Mouse (Mus musculus) frontal cortex, postnatal 36 days (tissue): ENCODE measurements around the gene Zan.
"Not testable (repeated sequence)": the region's sequence is repeated elsewhere in the genome, so short reads cannot be mapped to it uniquely, and the experiment has no call there.

ENCODE experiments used
- DNase-seq, 2 experiments: peaks; one replicate each; pipeline ENCODE4 v3.0.0; 2022; ENCODE audit warnings: low spot score in 2 of 2

The Zan gene

DNA sequence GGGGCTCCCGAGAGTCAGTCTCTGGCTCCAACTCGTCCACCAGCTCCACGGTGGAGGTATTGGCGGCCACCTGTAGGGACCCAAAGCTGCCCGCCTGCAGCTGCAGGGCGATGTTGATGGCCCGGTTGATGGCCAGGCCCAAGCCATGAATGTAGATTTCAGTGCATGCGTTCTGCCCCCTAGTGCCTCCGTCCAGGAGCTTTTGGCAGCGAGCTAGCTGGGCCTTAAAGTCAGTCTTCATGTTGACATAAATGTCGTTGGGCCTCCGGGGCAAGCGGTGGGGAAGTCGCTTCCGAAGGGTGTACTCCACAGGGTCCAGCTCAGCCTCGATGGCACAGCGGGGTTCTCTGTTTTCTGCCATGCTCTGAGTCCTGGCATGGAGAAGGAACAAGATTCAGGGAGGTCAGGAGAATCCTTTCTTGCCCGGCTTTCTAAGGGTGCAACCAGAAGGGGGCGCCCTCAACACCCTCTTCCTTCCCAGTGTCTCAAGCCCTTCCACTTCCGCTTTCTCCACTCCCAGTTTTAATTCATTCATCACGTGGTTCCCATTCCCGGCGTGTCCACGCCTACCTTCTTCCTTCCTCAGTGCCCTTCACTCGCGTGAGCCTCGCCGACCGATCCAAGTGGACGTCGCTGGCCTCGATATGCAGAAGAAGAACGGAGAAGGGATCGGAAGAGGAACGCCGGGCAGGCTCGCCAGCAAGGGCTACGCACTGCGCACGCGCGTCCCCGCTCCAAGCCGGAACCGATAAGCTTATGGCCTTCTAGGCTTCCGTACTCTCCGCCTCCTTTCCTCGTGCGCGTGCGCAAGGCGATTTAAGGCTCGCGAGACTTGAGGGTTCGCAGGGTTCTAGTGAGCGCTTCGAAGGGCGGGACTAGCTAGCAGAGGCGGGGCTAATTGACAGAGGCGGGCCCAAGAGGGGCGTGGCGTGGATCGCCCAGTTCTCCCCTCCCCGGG is 25.1 kb upstream of the Zan start, which contains the start of gene Pop7:
TSS of gene Pop7 (minus strand) at position 810 of the 958 bp plus-strand sequence.
- DNase-seq, result peak; percentile 100

DNA sequence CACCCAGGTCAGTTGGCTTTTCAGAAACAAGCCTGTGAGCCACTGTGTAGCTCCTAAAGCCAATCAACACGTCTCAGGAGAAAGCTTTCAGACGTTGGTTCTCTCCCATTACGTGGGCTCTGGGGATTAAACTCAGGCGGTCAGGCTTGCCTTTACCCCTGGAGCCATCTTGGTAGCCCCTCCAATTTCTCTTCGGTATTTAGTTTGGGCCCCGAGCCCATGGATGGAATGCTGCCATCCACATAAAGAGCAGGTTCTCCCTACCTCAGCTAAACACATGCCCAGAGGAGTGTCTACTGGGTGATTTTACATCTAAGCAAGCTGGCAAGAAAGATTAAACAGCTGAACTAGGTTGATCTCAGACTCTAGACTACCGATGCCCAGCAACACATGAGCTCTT is 23.3 kb upstream of the Zan start:
- no peak for DNase-seq

GRCm38 (mm10) chr5:137493831-137494230 is 17.0 kb upstream of the Zan start:
- DNase-seq, result no peak

DNA sequence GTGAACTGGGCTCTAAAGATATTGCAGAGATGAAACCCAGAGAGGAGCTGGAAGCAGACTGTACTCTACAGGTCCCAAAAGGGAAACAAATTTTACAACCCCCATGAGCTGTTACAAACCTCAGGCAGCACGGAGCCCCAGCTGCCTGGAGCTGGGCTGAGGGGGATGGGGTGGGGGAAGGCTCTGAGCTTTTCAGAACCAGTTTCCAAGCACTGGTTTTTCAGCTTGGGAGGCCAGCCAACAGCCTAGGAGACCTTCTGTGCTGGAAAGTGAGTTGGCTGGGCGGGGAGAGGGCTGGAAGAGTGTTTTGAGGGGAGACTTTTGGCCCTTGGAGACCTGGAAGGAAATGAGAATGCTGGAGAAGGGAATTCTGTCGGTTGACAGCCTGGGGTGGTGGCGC is 14.7 kb upstream of the Zan start:
- DNase-seq, result no peak

DNA sequence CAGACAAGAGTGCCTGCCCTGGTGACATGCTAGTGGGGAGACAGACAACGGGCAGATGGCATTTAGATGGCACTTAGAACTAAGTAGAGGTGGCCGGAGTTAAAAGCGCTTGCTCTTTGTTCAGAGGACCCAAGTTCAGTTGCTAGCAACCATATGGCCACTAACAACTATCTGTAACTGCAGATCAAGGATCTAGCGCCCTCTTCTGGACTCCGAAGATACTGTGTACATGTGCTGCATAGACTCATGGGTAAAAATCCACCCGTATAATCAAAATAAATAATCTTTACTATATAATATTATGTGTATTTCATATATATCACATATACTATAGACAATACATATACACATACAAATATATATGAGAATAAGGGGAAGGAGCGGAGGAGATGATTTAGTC is 10.8 kb upstream of the Zan start:
- no peak for DNase-seq

DNA sequence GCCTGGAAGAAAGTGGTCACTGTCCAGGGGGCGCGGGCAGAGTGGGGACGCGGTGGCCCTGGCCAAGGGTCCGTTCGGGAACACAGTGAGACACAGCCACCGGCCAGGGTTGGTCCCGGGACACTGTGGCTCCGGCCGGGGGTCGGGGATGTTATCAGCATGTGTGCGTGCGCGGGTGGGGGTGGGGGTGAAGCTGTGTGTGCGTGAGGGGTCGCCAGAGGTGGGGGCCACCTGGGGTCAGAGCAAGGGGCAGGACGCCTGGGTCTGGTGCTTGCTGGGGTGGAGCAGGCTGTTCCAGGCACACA is 8.9 kb upstream of the Zan start:
- DNase-seq, result no peak

- no peak for DNase-seq
These were observed 8.4 kb upstream of the Zan start for GRCm38 (mm10) chr5:137485071-137485850.

GRCm38 (mm10) chr5:137481897-137482296 is 5.0 kb upstream of the Zan start:
- DNase-seq, result no peak

DNA sequence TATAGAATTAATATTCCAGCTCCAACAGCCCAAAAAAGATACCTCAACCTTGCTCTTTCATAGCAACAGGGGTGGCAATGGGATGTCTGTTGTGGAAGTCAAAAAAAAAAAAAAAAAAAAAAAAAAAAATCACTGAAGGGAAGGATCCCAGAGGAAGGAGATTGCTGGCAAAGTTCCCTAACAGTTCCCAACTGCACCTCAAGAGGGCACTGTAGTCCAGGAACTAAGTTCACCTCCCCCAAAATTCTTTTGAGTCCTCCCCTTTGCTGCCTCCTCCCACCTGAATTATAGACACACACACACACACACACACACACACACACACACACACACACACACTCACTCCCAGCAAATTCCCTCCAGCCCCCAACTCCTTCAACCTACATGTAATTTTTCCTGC is 4.3 kb upstream of the Zan start:
- peak; percentile 79 to 87 for DNase-seq

GRCm38 (mm10) chr5:137474351-137474750 is 2.5 kb downstream of the Zan start:
- DNase-seq, result no peak

- DNase-seq, result no peak
These were observed 4.5 kb downstream of the Zan start for GRCm38 (mm10) chr5:137472252-137472904.

- no peak for DNase-seq
These were observed 9.9 kb downstream of the Zan start for GRCm38 (mm10) chr5:137466946-137467345.

DNA sequence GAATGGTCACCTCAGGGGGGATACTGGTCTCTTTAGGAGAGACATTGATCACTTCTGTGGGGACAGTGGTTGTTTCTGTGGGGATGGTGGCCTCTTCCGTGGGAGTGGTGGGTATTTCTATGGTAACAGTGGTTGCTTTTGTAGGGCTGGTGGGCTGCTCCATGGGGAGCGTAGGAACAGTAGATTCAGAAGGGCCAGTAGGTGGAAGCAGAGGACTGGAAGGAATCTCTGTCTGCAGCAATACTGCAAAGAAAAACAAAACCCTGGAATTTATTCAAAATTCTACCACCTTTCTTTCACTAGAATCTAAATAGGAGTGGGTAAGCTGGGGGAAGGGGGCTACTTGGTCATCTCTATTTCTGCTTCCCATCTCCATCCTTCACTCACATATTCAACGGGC is 11.8 kb downstream of the Zan start:
- peak in 1 of 2 experiments; percentile 12 for DNase-seq

- DNase-seq, result no peak
These were observed 20.8 kb downstream of the Zan start for GRCm38 (mm10) chr5:137455866-137456591.

- DNase-seq, result no peak
These were observed 21.7 kb downstream of the Zan start for GRCm38 (mm10) chr5:137455206-137455605.

GRCm38 (mm10) chr5:137445536-137445935 is 31.3 kb downstream of the Zan start:
- DNase-seq, result no peak

DNA sequence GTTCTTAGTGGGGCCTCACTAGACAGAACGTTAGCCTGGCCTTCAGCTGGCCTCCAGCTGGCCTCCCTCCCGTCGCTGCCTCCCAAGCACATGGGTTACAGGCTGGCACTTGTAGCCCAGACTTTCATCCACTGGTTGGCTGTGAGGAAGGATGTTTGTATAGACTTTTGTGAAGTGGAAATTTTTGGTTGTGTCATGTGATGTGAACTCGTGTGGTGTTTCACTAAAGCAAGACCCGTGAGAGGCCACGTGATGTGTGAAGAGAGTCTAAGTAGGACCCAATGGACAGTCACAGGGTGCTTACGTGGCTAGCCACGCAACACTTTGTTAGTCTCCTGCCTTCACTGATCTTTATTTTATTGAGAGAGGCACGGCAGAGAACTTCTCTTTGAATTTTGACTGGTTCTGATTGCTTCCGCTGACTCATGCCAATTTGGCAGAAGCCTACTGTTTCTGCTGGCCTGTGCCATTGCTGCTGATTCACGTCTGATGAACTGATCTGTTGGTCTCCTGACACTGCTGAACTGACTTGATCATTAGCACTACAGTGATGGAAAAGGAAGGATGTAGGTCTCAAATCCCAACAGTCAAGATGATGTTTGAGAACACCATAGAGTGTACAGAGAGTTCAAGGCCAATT is 36.5 kb downstream of the Zan start:
- DNase-seq, result no peak

DNA sequence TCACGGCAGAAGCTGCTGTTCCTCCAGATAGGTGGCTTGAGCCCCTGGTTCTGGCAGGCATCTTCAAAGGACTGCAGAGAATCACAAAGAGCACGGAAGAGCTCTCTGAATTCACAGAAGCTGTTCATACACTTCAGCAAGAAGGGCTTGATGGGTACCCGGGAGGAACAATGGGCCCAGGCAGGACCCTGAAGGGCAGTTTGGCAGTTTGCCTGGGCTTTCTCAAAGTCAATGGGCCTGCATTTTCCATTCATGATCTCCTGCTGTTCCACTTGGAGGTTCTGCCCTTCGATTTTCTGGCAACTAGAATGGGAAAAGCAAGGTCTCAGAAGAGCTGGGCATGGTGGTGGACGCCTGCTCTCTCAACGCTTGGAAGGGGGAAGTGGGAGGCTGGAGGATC is 43.0 kb downstream of the Zan start:
- DNase-seq, result peak; percentile 6 to 11

DNA sequence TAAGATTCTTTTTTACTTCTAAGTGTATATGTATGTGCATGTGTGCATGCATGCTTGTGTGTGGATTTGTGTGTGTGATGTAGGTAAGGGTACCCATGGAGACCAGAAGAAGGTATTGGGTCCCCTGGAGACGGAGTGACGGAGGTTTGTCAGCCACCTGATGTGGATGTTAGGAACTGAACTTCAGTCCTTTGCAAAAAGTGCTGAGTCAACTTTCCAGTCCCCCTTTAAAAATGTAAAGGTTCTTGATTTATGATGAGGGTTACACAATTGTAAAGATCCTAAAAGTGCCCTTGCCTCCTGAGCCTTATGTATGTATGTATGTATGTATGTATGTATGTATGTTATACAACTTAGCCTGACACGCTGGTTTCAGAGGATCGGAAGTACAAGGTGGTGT is 46.5 kb downstream of the Zan start:
- not testable (repeated sequence) for DNase-seq

DNA sequence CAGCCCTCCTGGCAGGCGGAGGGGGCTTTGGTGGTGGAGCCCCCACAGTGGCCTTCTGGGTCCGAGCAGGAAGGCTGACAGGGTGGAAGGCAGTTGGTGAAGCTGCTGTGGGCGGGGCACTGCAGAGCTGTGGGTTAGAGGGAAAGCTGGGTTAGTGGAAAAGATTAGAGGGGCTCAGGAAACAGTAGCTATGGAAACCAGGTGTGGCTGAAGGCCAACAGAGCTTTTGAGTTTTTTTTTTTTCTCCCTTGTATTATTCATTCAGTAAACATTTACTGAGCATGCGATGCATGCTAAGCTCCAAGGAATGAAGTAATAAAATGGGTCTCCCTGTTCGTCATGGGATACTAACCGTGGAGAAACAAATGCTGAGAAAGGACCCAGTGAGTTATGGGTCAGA is 51.2 kb downstream of the Zan start:
- DNase-seq, result no peak

GRCm38 (mm10) chr5:137419841-137420240 is 57.0 kb downstream of the Zan start:
- no peak for DNase-seq
